Mouse (Mus musculus): ENCODE measurements around the gene Cpox. TPM values are rescaled to one million over a fixed set of nuclear protein-coding genes. Genes with fewer than 3 reads are reported as not detected.

Gene Cpox
- total RNA-seq (2014; rRNA removed) (16.6 and 16.8 TPM in 2 replicates), polyA plus RNA-seq (2015; fragmentation: Nextera tagmentation; extraction: Ambion mirVana) (12.6 and 13.8 TPM in 2 replicates)

- no peaks in the 10 kb centered on the region for H3K9me3 ChIP-seq (ENCODE audit: low read length)
- TF ChIP-seq CTCF (IDR thresholded peaks at IDR 0.05; ENCODE audit: low read depth): peak; percentile 27
- no peaks in the 10 kb centered on the region for H3K27me3 ChIP-seq (ENCODE audit: insufficient read depth, low read length)
- peak within 1 kb of the TSS; percentile 85 for H3K4me2 ChIP-seq (ENCODE audit: low read depth, low read length)
- WGBS: under 1% methylated on average over 51 of the region's 51 CpGs
- peak within 1 kb of the TSS; percentile 98 for H3K4me3 ChIP-seq (ENCODE audit: low read length)
- H3K9ac ChIP-seq (replicated peaks; ENCODE audit: low read length): peak within 1 kb of the TSS; percentile 85
- ATAC-seq (peak; percentile 98), DNase-seq (ENCODE audit: low spot score) (peak; percentile 91)
- peaks cover 16% of the 10 kb centered on the region for H3K36me3 ChIP-seq (ENCODE audit: insufficient read depth, low read length)
- H3K4me1 ChIP-seq (ENCODE audit: insufficient read depth, low read length): peaks cover 9% of the 10 kb centered on the region; the same call in 1 of the 2 replicates
- peak within 1 kb of the TSS; percentile 86 for H3K27ac ChIP-seq
Measured at GRCm38 (mm10) chr16:58669917-58670630, at the start of gene Cpox. Gene Cpox (plus strand): TSS chr16:58670292.

- Histone ChIP-seq H3K27ac (no peak overlapping the region), H3K4me1 (ENCODE audit: insufficient read depth, low read length) (no peaks in the 10 kb centered on the region), H3K4me3 (ENCODE audit: low read length) (no peak overlapping the region), H3K9me3 (ENCODE audit: low read length) (no peaks in the 10 kb centered on the region), H3K9ac (replicated peaks; ENCODE audit: low read length) (no peak overlapping the region), H3K27me3 (ENCODE audit: insufficient read depth, low read length) (no peaks in the 10 kb centered on the region), H3K4me2 (ENCODE audit: low read depth, low read length) (no peak overlapping the region), H3K36me3 (ENCODE audit: insufficient read depth, low read length) (no peaks in the 10 kb centered on the region)
- DNase-seq (ENCODE audit: low spot score) (no peak), ATAC-seq (no peak)
- no peak for TF ChIP-seq CTCF (IDR thresholded peaks at IDR 0.05; ENCODE audit: low read depth)
- WGBS: 95% methylated on average over 3 of the region's 3 CpGs
Measured at GRCm38 (mm10) chr16:58622377-58622776, 47.7 kb upstream of the Cpox start.

DNA sequence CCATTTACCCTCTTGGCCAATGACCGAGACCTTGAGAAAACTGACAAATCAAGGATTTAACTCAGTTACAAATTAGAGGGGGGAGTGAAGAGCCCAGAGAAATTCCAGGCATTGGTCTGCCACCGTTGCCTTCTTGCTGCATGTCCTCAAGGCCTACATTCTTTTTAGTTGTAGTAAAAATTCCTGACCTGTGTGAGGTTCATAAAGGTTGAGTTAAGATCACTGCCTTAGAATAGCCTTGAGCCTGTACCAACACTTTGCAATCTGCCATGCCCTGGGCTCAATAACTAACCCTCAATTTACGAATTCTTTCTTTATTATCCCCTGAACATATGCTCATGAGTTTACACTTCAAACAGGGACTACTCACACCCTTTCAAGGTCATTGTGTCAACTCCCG lies 47.0 kb upstream of the Cpox start:
- no peak overlapping the region for H3K9ac ChIP-seq (replicated peaks; ENCODE audit: low read length)
- no peaks in the 10 kb centered on the region for H3K9me3 ChIP-seq (ENCODE audit: low read length)
- no peaks in the 10 kb centered on the region for H3K36me3 ChIP-seq (ENCODE audit: insufficient read depth, low read length)
- no peaks in the 10 kb centered on the region for H3K27me3 ChIP-seq (ENCODE audit: insufficient read depth, low read length)
- DNase-seq (ENCODE audit: low spot score) (no peak), ATAC-seq (no peak)
- 84% methylated on average over 4 of the region's 4 CpGs for WGBS
- no peak for TF ChIP-seq CTCF (IDR thresholded peaks at IDR 0.05; ENCODE audit: low read depth)
- H3K4me2 ChIP-seq (ENCODE audit: low read depth, low read length): no peak overlapping the region
- no peak overlapping the region for H3K4me3 ChIP-seq (ENCODE audit: low read length)
- H3K4me1 ChIP-seq (ENCODE audit: insufficient read depth, low read length): no peaks in the 10 kb centered on the region
- H3K27ac ChIP-seq: no peak overlapping the region

- Histone ChIP-seq H3K9ac (replicated peaks; ENCODE audit: low read length) (no peak overlapping the region), H3K4me3 (ENCODE audit: low read length) (no peak overlapping the region), H3K4me2 (ENCODE audit: low read depth, low read length) (no peak overlapping the region), H3K36me3 (ENCODE audit: insufficient read depth, low read length) (no peaks in the 10 kb centered on the region), H3K9me3 (ENCODE audit: low read length) (no peaks in the 10 kb centered on the region), H3K27ac (no peak overlapping the region), H3K27me3 (ENCODE audit: insufficient read depth, low read length) (no peaks in the 10 kb centered on the region), H3K4me1 (ENCODE audit: insufficient read depth, low read length) (no peaks in the 10 kb centered on the region)
- TF ChIP-seq CTCF (IDR thresholded peaks at IDR 0.05; ENCODE audit: low read depth): peak; percentile 82
- ATAC-seq (peak; percentile 62), DNase-seq (ENCODE audit: low spot score) (peak; percentile 60)
- WGBS: 89% methylated on average over 6 of the region's 6 CpGs
Measured at GRCm38 (mm10) chr16:58623944-58624343, 46.1 kb upstream of the Cpox start.

GRCm38 (mm10) chr16:58627597-58628335 lies 42.3 kb upstream of the Cpox start:
- Histone ChIP-seq H3K4me3 (ENCODE audit: low read length) (no peak overlapping the region), H3K36me3 (ENCODE audit: insufficient read depth, low read length) (no peaks in the 10 kb centered on the region), H3K4me2 (ENCODE audit: low read depth, low read length) (no peak overlapping the region), H3K27ac (no peak overlapping the region), H3K9me3 (ENCODE audit: low read length) (no peaks in the 10 kb centered on the region), H3K9ac (replicated peaks; ENCODE audit: low read length) (no peak overlapping the region), H3K27me3 (ENCODE audit: insufficient read depth, low read length) (no peaks in the 10 kb centered on the region), H3K4me1 (ENCODE audit: insufficient read depth, low read length) (no peaks in the 10 kb centered on the region)
- WGBS: 93% methylated on average over 4 of the region's 4 CpGs
- peak; percentile 29 for TF ChIP-seq CTCF (IDR thresholded peaks at IDR 0.05; ENCODE audit: low read depth)
- DNase-seq (ENCODE audit: low spot score) (peak; percentile 26), ATAC-seq (no peak)

GRCm38 (mm10) chr16:58628336-58628680 lies 41.8 kb upstream of the Cpox start:
- no peak overlapping the region for H3K4me3 ChIP-seq (ENCODE audit: low read length)
- no peak for TF ChIP-seq CTCF (IDR thresholded peaks at IDR 0.05; ENCODE audit: low read depth)

DNA sequence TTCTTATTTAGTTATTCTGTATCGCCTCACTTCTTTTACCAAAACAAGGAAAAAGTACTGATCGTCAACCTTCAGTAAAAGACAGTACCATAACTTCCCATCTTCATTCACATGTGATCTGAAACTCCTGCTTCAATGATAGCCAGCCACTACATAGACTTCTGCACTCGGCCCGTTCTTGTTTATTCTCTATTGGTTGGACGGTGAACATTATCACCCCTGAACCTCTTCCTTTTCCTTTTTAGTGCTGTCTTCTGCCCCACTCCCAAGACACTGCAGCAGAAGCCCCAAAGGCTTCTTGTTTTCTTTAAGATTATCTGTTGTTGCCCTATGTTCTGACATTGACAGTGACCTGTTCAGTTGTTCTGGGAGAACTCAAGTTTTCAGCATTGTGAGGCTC lies 41.1 kb upstream of the Cpox start:
- no peak for TF ChIP-seq CTCF (IDR thresholded peaks at IDR 0.05; ENCODE audit: low read depth)
- Histone ChIP-seq H3K9ac (replicated peaks; ENCODE audit: low read length) (no peak overlapping the region), H3K4me2 (ENCODE audit: low read depth, low read length) (no peak overlapping the region), H3K4me3 (ENCODE audit: low read length) (no peak overlapping the region), H3K27me3 (ENCODE audit: insufficient read depth, low read length) (no peaks in the 10 kb centered on the region), H3K9me3 (ENCODE audit: low read length) (no peaks in the 10 kb centered on the region), H3K27ac (no peak overlapping the region), H3K36me3 (ENCODE audit: insufficient read depth, low read length) (no peaks in the 10 kb centered on the region), H3K4me1 (ENCODE audit: insufficient read depth, low read length) (no peaks in the 10 kb centered on the region)
- ATAC-seq: no peak
- no peak for DNase-seq (ENCODE audit: low spot score)
- WGBS: 95% methylated on average over 5 of the region's 5 CpGs

More at GRCm38 (mm10) chr16:58628336-58628680, 41.8 kb upstream of the Cpox start:
- Histone ChIP-seq H3K4me1 (ENCODE audit: insufficient read depth, low read length) (no peaks in the 10 kb centered on the region), H3K27ac (no peak overlapping the region), H3K9me3 (ENCODE audit: low read length) (no peaks in the 10 kb centered on the region), H3K4me2 (ENCODE audit: low read depth, low read length) (no peak overlapping the region), H3K27me3 (ENCODE audit: insufficient read depth, low read length) (no peaks in the 10 kb centered on the region), H3K36me3 (ENCODE audit: insufficient read depth, low read length) (no peaks in the 10 kb centered on the region), H3K9ac (replicated peaks; ENCODE audit: low read length) (no peak overlapping the region)
- WGBS: 95% methylated on average over 2 of the region's 2 CpGs
- DNase-seq (ENCODE audit: low spot score) (no peak), ATAC-seq (no peak)

Data from hindbrain, postnatal 0 days (tissue).